In the genomic region with DNA sequence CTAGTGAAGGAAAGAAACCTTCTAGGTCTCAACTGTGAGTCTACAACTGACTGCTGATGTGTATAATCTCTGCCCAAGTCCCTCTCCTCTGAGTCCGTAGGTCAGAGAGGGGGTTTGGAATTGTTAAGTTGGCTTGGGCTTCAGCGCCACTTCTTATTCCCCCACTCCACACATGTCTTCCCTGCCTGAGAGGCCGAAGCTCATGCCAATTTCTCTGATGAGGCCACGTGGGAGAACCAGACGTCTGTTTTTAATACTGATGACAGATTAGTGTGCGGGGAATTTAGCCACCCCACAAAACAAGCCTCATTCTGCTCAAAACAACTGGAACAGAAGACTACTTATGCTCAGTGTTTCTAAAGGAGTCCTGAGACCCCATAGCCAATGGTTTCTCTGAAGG, we compare ENCODE assay signal across 21 mouse cellular contexts.
DNase-seq lines count a peak whose midpoint lies in the region; TF ChIP-seq lines count a peak whose summit lies in the region.
"Had no signal": no experiment of that assay in that cellular context is flagged by ENCODE, and none has a peak within 500 bp of the region (broad histone marks: within the 10 kb centered on the region; RNA-seq: fewer than 3 reads in every experiment).

No protein-coding gene starts in this region.

- H3K27ac ChIP-seq in embryonic fibroblast, embryonic 13.5 days (ENCODE audit: insufficient read depth, low read length): peak overlapping the region; percentile 9; the same call in 1 of the 2 replicates
- H3K27ac ChIP-seq: forebrain, embryonic 10.5 days; heart, adult 2 months; lung, embryonic 15.5 days; midbrain, embryonic 13.5 days had no signal

- intact Hi-C loops in gastrocnemius, postnatal 14 days (cut with DNase I; ENCODE audit: low total_unique reads): no loop called here

- peaks cover 2% of the 10 kb centered on the region; the same call in 1 of the 2 replicates for H3K4me1 ChIP-seq in embryonic fibroblast, embryonic 13.5 days (ENCODE audit: control insufficient read depth, insufficient read depth, low read length)
- H3K4me1 ChIP-seq: forebrain, embryonic 10.5 days; lung, embryonic 15.5 days had no signal

- TF ChIP-seq CTCF in embryonic fibroblast, embryonic 13.5 days (IDR thresholded peaks at IDR 0.05; ENCODE audit: borderline replicate concordance, insufficient read depth, low read length): no peak

- DNase-seq in gastrocnemius, postnatal 14 days: peak; percentile 7
- no peak for DNase-seq in gastrocnemius, postnatal 4 days (ENCODE audit: low spot score in 2 of 2)
- DNase-seq in lung, postnatal 10 days: peak; percentile 6
- DNase-seq in lung, postnatal 4 days: no peak
- DNase-seq in spleen, adult 12 weeks (ENCODE audit: low spot score): no peak
- no peak for DNase-seq in layer of hippocampus, adult 8-10 months (ENCODE audit: low spot score in 2 of 2)
- no peak for DNase-seq in thymus, postnatal 10 days (ENCODE audit: low spot score in 2 of 2)
- DNase-seq: adrenal gland, postnatal 36 days; B cell, adult 2 months; cerebellum, adult 9-11 months; kidney, adult 18-20 months; kidney, postnatal 14 days; layer of hippocampus, adult 9-11 months; retina, postnatal 1 day; spleen, adult 18-20 months; thymus, adult 18-20 months had no signal

- no peak for TF ChIP-seq POLR2A in embryonic fibroblast, embryonic 13.5 days (IDR thresholded peaks at IDR 0.05; ENCODE audit: low read depth, low read length)

- no peak overlapping the region for H3K4me3 ChIP-seq in embryonic fibroblast, embryonic 13.5 days (ENCODE audit: insufficient read depth, low read length)
- H3K4me3 ChIP-seq: forebrain, embryonic 10.5 days; heart, adult 2 months; lung, embryonic 15.5 days; midbrain, embryonic 13.5 days had no signal

Comparison
In these comparisons a context has a peak if more than half of its experiments do, and no peak if none do; other contexts are left out.
1. DNase-seq: peak in gastrocnemius, postnatal 14 days (single experiment) and lung, postnatal 10 days (single experiment); none in gastrocnemius, postnatal 4 days (0 of 2), lung, postnatal 4 days (0 of 2), spleen, adult 12 weeks (single experiment), layer of hippocampus, adult 8-10 months (0 of 2) and thymus, postnatal 10 days (0 of 2).